Mouse (Mus musculus) olfactory bulb, adult 2 months (tissue): Measurements from ENCODE around the gene Pomgnt2. TPM values are rescaled to one million over a fixed set of nuclear protein-coding genes. Genes with fewer than 3 reads are reported as not detected.

ENCODE experiments used
- H3K27ac ChIP-seq: fragments of 200-500 bp; 2 replicates; pipeline ENCODE4 v1.5.1; 2012; ENCODE audit warnings: low read depth, low read length; ENCODE audit not compliant: insufficient read depth
- H3K4me1 ChIP-seq: fragments of 200-500 bp; 2 replicates; pipeline ENCODE4 v1.6.1; 2012; ENCODE audit warnings: low read length; ENCODE audit not compliant: control insufficient read depth, insufficient read depth
- H3K4me3 ChIP-seq: fragments of 200-500 bp; 2 replicates; pipeline ENCODE4 v1.5.1; 2012; ENCODE audit warnings: mild to moderate bottlenecking, low read depth, low read length, moderate library complexity; ENCODE audit not compliant: insufficient read depth
- CTCF ChIP-seq: fragments of 200-500 bp; IDR thresholded peaks from 2 replicates; pipeline ENCODE4 v1.5.1; 2012; ENCODE audit warnings: low read depth, mild to moderate bottlenecking, low read length, moderate library complexity; ENCODE audit not compliant: insufficient read depth
- POLR2A ChIP-seq: fragments of 200-500 bp; IDR thresholded peaks from 2 replicates; pipeline ENCODE4 v1.6.1; 2012; ENCODE audit warnings: mild to moderate bottlenecking, low read depth, low read length, moderate library complexity; ENCODE audit not compliant: insufficient read depth
- WGBS: fragments of 180-500 bp; shearing (Covaris S2); methylation state at CpG from one replicate; pipeline ENCODE4 v1.1.7; 2018; 5-methylcytosine and 5-hydroxymethylcytosine counted together
- polyA plus RNA-seq: library from polyadenylated mRNA; stranded (reverse); fragments of >200 nt; gene quantifications from 2 replicates; pipeline ENCODE4 v1.2.4, GENCODE M21; 2012; ENCODE audit warnings: low replicate concordance; ENCODE audit not compliant: missing spikeins, insufficient read depth, insufficient read length

Gene Pomgnt2
- polyA plus RNA-seq, 1 experiment: not detected

DNA sequence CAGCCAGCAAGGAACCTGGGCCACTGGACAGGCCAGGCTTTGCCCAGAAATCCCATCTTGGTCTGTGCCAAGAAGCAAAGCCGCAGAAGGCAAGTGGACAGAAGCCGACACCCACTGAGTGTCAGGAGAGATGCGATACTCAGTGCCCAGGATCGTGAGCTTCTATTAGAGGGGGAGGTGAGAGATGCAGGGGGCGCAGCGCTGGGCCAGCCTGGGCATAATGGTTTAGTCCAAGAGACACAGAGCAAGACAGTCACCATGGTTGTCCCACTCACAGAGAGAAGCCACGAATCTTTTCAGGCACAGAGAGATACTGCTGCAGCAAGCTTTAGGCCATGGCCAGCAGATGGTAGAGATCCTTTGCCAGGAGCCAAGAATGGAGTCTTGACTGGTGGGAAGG lies 32.0 kb downstream of the Pomgnt2 start:
- Histone ChIP-seq H3K4me1 (peaks cover 7% of the 10 kb centered on the region; the same call in 1 of the 2 replicates), H3K27ac (no peak overlapping the region), H3K4me3 (no peak overlapping the region)
- 87% methylated on average over 7 of the region's 7 CpGs for WGBS
- TF ChIP-seq POLR2A: no peak
- no peak for TF ChIP-seq CTCF

DNA sequence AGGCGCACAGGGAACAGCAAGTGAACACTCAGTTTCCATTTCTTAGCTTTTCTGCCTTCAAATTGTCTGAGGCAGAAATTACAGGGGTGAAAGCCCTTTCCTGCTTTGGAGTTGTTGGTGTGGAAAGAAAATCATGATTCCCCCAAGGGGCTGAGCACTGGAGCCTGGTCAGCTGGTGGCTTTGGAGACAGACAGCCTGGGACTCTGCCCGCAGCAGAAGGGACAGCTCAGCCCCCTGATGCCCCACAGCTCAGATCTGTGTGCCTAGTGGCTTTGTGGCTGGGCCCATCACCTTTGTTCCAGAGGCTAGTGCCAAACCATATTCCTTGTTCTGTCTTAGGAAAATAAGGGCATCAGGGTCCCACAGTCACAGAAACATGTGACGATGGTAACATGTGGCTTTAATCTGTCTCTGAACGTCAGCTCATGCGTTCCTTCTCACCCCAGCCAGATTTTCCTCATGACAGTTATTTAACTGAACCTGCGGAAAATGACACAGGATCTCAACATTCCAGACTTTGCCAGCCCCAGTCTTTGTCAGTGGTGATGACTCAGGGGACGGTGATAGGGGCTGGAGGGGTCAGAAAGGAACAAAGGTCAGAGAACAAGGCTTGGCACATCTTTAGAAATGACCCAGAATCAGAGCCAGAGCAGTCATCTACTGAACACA lies 36.8 kb downstream of the Pomgnt2 start:
- peaks cover 12% of the 10 kb centered on the region for H3K4me1 ChIP-seq
- TF ChIP-seq CTCF (no peak), POLR2A (no peak)
- WGBS: 57% methylated on average over 7 of the region's 7 CpGs
- H3K27ac ChIP-seq: no peak overlapping the region
- H3K4me3 ChIP-seq: no peak overlapping the region

DNA sequence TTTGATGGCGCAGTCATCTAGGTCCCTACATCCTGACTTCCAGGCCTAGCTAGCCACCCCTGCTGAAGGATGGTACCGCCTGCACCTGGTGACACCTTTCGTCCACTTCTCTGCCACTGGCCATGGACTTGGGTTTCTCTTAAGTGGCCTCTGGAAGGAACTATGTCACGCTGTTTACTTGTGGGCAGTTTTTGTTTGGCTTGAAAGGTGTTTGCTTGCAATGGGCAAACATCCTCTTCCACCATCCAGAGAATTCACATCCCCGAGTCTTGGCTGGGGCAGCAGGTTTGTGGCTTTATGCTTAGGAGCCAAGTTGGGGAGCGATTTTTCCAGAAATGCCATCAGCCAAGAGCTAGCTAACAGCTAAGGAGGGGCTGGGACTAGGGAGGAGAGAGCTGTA lies 44.3 kb downstream of the Pomgnt2 start:
- peak overlapping the region; percentile 42; the same call in 1 of the 2 replicates for H3K27ac ChIP-seq
- peaks cover 8% of the 10 kb centered on the region for H3K4me1 ChIP-seq
- no peak overlapping the region for H3K4me3 ChIP-seq
- no peak for TF ChIP-seq POLR2A
- no peak for TF ChIP-seq CTCF
- WGBS: 86% methylated on average over 6 of the region's 6 CpGs

DNA sequence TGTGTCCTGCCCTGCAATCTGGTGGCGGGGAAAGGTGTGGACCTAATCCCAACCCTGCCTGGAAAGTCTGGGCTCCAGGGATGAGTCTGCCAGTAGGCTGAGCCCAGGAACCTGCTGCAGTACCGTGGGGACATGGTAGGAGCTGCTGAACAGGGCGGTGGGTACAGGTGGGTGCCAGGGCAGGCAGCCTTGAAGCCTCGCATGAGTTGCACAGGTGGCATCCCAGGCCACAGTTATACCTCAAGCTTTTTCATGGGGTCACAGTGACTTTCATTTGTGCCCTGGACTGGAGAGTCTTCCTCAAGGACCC lies 45.8 kb downstream of the Pomgnt2 start:
- H3K27ac ChIP-seq: peak overlapping the region; percentile 52
- peak overlapping the region; percentile 28 for H3K4me3 ChIP-seq
- TF ChIP-seq POLR2A: no peak
- TF ChIP-seq CTCF: no peak
- 42% methylated on average over 4 of the region's 4 CpGs for WGBS
- H3K4me1 ChIP-seq: peaks cover 6% of the 10 kb centered on the region

DNA sequence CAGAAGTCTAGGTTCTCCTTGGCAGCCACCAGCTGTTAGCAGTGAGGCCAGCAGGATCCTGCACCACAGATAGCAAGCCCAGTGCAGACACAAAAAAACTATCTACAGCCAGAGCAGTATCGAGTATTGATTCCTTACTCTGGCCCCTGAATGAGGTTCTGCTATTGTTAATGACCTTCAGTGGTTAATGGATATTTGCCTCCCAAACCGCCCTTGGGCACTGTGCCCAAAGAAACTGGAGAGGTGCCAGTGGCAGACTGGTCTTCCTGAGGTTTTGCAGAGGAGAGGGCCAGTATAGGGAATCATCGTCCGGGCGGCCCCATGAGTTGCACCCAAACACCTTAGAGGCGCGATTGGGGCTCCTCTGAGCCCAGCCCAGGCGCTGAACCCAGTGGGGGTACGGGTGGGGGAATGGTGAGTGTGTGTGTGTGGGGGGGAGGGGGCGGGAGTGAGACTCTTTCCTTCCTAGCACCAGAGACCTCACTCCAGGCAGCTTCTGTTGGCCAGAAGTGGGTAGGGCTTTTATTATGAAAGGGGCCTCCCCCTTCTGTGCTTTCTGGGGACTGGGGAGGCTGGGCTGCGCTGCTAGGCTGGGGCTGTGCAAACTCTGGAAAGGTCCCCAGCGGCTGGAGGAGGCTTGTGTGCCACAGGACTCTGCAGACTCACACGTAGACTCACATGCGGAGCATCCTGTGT lies 46.3 kb downstream of the Pomgnt2 start, which contains the start of gene Fam198a:
Gene Fam198a (plus strand): TSS at position 571 of the 696 bp plus-strand sequence.
- H3K4me3 ChIP-seq: peak within 1 kb of the TSS; percentile 28
- peak within 1 kb of the TSS; percentile 52 for H3K27ac ChIP-seq
- WGBS: 23% methylated on average over 14 of the region's 14 CpGs

DNA sequence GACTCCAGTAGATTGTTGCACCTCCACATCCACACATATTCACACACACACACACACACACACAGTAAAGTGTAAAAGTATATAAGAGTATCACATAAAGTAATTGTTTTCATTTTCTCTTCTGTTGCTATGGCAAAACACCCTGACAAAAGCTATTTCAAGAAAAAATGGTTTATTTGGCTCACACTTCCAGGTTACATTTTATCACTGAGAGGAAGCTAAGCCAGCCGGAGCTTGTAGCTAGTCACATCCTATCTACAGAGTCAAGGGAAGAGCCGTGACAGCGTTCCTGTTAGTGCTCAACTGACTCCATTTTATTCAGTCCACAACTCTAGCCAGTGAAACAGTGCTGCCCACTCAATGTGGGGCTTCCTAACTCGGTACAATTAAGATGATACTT lies 48.5 kb downstream of the Pomgnt2 start:
- no peak for TF ChIP-seq POLR2A
- no peak for TF ChIP-seq CTCF
- Histone ChIP-seq H3K27ac (no peak overlapping the region), H3K4me1 (peaks cover 6% of the 10 kb centered on the region), H3K4me3 (no peak overlapping the region)
- WGBS: 69% methylated on average over 4 of the region's 4 CpGs

More for the DNA sequence above, 46.3 kb downstream of the Pomgnt2 start, which contains the start of gene Fam198a:
- H3K4me1 ChIP-seq: peaks cover 6% of the 10 kb centered on the region
- TF ChIP-seq POLR2A (no peak), CTCF (no peak)

DNA sequence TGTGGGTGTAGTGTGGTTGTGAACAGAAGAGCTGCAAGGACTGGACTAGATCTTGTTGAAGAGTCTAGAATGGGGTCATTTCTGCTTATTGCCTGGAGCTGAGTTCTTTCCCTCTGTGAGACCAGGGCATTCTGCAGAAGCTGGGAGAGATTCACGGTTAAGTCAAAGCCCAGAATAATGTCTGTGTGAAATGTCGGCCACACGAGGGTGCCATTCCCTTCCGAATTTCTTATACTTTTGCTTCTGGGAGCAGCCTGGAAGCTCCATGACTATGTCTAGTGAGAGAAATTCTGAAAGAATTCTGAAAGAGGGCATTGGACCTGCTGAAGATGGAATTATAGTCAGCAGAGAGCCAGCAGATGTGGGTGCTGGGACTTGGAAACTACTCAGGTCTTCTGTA lies 49.1 kb downstream of the Pomgnt2 start:
- H3K27ac ChIP-seq: no peak overlapping the region
- WGBS: 4% methylated on average over 4 of the region's 4 CpGs
- H3K4me1 ChIP-seq: peaks cover 6% of the 10 kb centered on the region
- H3K4me3 ChIP-seq: no peak overlapping the region
- TF ChIP-seq POLR2A (no peak), CTCF (no peak)

DNA sequence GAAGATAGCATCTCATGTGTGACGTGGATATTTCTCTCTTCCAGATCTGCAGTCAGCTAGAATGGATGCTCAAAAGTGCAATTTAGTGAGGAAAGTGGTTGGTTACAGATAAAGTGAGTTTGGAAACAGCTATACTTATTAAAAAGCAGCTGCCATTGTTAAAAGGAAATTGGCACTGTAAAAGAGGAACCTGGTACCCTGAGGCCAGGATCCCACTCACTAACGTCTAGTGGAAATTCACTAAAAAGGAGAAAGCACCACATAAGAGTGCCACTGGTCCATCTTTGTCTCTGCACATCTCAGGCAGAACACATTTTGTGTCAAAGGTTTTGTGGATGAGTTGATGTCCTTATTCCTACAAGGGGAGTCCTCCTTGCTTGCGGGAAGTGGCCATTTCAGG lies 53.3 kb downstream of the Pomgnt2 start:
- no peak overlapping the region for H3K4me3 ChIP-seq
- no peaks in the 10 kb centered on the region for H3K4me1 ChIP-seq
- 90% methylated on average over 3 of the region's 3 CpGs for WGBS
- H3K27ac ChIP-seq: no peak overlapping the region
- TF ChIP-seq CTCF: no peak

DNA sequence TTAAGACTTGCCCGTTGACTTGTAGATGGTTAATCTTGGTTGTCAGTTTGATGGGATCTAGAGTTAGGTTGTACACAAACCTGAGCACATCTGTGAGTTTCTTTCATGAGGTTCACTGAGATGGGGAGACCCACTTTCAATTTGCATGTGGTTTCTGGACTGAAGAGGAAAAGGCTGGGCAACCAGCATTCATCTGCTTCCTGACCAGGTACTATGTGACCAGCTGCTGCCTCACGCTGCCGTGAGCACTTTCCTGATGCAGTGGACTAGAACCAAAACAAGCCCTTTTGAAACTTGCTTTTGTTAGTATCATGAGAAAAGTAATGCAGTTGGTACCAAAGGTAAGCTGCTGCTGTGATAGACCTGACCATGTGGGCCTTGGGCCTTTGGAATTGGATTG lies 53.9 kb downstream of the Pomgnt2 start:
- no peak for TF ChIP-seq CTCF
- TF ChIP-seq POLR2A: no peak
- no peak overlapping the region for H3K4me3 ChIP-seq
- no peaks in the 10 kb centered on the region for H3K4me1 ChIP-seq
- WGBS: 94% methylated on average over 3 of the region's 3 CpGs
- H3K27ac ChIP-seq: no peak overlapping the region

DNA sequence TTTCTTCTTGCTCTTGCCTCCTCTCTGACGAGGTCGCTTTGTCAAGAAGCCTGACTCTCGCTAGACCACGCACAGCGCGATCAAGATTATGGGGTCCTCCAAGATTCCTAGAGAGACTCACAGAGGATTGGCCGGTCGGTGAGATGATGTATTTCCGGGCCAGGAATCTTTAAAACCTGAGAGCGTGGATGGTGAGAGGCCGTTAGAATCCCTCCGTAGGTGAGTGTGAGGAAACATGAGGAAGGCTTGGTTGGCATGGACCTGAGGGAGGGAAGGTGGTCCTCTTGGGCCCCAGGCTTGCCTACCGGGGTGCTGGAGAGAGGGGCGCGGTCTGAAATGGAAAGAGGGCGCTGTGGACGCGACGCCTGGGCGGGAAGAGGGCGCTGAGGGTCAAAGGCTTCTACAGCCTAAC lies 59.0 kb downstream of the Pomgnt2 start:
- peak overlapping the region; percentile 52 for H3K4me3 ChIP-seq
- TF ChIP-seq POLR2A (no peak), CTCF (no peak)
- no peak overlapping the region for H3K27ac ChIP-seq
- WGBS: 58% methylated on average over 21 of the region's 21 CpGs
- H3K4me1 ChIP-seq: no peaks in the 10 kb centered on the region
